Comparison of ENCODE assay signal across 24 mouse cellular contexts in genomic region chr9:23029421-23029820, GRCm38 (mm10).
DNase-seq lines count a peak whose midpoint lies in the region; ATAC-seq lines count a peak whose summit lies in the region.
"Had no signal": no experiment of that assay in that cellular context is flagged by ENCODE, and none has a peak within 500 bp of the region (broad histone marks: within the 10 kb centered on the region; RNA-seq: fewer than 3 reads in every experiment).

No protein-coding gene starts in this region.

- no peaks in the 10 kb centered on the region for H3K9me3 ChIP-seq in heart, embryonic 10.5 days
- no peaks in the 10 kb centered on the region for H3K9me3 ChIP-seq in kidney, embryonic 14.5 days (ENCODE audit: control insufficient read depth, low read length)
- no peaks in the 10 kb centered on the region for H3K9me3 ChIP-seq in kidney, embryonic 16.5 days (ENCODE audit: low read length)
- H3K9me3 ChIP-seq in midbrain, embryonic 11.5 days (ENCODE audit: control insufficient read depth, low read length), result no peaks in the 10 kb centered on the region
- no peaks in the 10 kb centered on the region for H3K9me3 ChIP-seq in midbrain, embryonic 10.5 days (replicated peaks)
- H3K9me3 ChIP-seq: embryonic facial prominence, embryonic 12.5 days; embryonic facial prominence, embryonic 15.5 days; forebrain, embryonic 12.5 days; forebrain, embryonic 15.5 days; G1E; hindbrain, embryonic 10.5 days; hindbrain, embryonic 13.5 days; intestine, embryonic 15.5 days had no signal

- no peak overlapping the region for H3K9ac ChIP-seq in kidney, embryonic 14.5 days (ENCODE audit: low read depth, low read length)
- no peak overlapping the region for H3K9ac ChIP-seq in kidney, embryonic 16.5 days (replicated peaks; ENCODE audit: low read length)
- no peak overlapping the region for H3K9ac ChIP-seq in midbrain, embryonic 11.5 days (ENCODE audit: low read length)
- H3K9ac ChIP-seq: embryonic facial prominence, embryonic 12.5 days; embryonic facial prominence, embryonic 15.5 days; forebrain, embryonic 12.5 days; forebrain, embryonic 15.5 days; hindbrain, embryonic 13.5 days; intestine, embryonic 15.5 days had no signal

- peak overlapping the region; percentile 53; the same call in 1 of the 2 replicates for H3K27ac ChIP-seq in heart, embryonic 10.5 days
- 0 out of 2 replicates have a peak overlapping the region, but pooled peaks have one; percentile 43 for H3K27ac ChIP-seq in kidney, embryonic 14.5 days (ENCODE audit: low read depth, low read length)
- no peak overlapping the region for H3K27ac ChIP-seq in kidney, embryonic 16.5 days (ENCODE audit: low read length)
- H3K27ac ChIP-seq in midbrain, embryonic 11.5 days (ENCODE audit: low read depth, low read length), result no peak overlapping the region
- no peak overlapping the region for H3K27ac ChIP-seq in midbrain, embryonic 10.5 days (replicated peaks)
- H3K27ac ChIP-seq: embryonic facial prominence, embryonic 12.5 days; embryonic facial prominence, embryonic 15.5 days; forebrain, embryonic 12.5 days; forebrain, embryonic 15.5 days; hindbrain, embryonic 10.5 days; hindbrain, embryonic 13.5 days; intestine, embryonic 15.5 days had no signal

- no peaks in the 10 kb centered on the region; the same call in 1 of the 2 replicates for H3K27me3 ChIP-seq in heart, embryonic 10.5 days (ENCODE audit: insufficient read depth, poor library complexity, severe bottlenecking)
- no peaks in the 10 kb centered on the region for H3K27me3 ChIP-seq in kidney, embryonic 14.5 days (ENCODE audit: control insufficient read depth, insufficient read depth, low read length)
- no peaks in the 10 kb centered on the region for H3K27me3 ChIP-seq in kidney, embryonic 16.5 days (ENCODE audit: insufficient read depth, low read length)
- H3K27me3 ChIP-seq in midbrain, embryonic 11.5 days (ENCODE audit: control insufficient read depth, insufficient read depth, low read length), result no peaks in the 10 kb centered on the region
- H3K27me3 ChIP-seq in midbrain, embryonic 10.5 days (ENCODE audit: low read depth, poor library complexity, severe bottlenecking), result peaks cover 42% of the 10 kb centered on the region
- H3K27me3 ChIP-seq: CH12.LX; embryonic facial prominence, embryonic 12.5 days; forebrain, embryonic 15.5 days; intestine, embryonic 15.5 days; Patski had no signal

- peaks cover 36% of the 10 kb centered on the region for H3K4me1 ChIP-seq in heart, embryonic 10.5 days
- H3K4me1 ChIP-seq in kidney, embryonic 14.5 days (ENCODE audit: control insufficient read depth, insufficient read depth, low read length), result peaks cover 33% of the 10 kb centered on the region
- H3K4me1 ChIP-seq in kidney, embryonic 16.5 days (ENCODE audit: insufficient read depth, low read length), result peaks cover 27% of the 10 kb centered on the region
- H3K4me1 ChIP-seq in midbrain, embryonic 11.5 days (ENCODE audit: control insufficient read depth, insufficient read depth, low read length), result peaks cover 5% of the 10 kb centered on the region; the same call in 1 of the 2 replicates
- peaks cover 13% of the 10 kb centered on the region for H3K4me1 ChIP-seq in midbrain, embryonic 10.5 days
- H3K4me1 ChIP-seq: embryonic facial prominence, embryonic 15.5 days; intestine, embryonic 15.5 days had no signal

- 71% methylated on average over 4 of the region's 4 CpGs for WGBS in heart, embryonic 10.5 days
- WGBS in kidney, embryonic 14.5 days, result 59% methylated on average over 4 of the region's 4 CpGs
- WGBS in kidney, embryonic 16.5 days, result 55% methylated on average over 4 of the region's 4 CpGs
- WGBS in midbrain, embryonic 11.5 days, result 88% methylated on average over 4 of the region's 4 CpGs
- 80% methylated on average over 4 of the region's 4 CpGs for WGBS in midbrain, embryonic 10.5 days

- no peaks in the 10 kb centered on the region for H3K36me3 ChIP-seq in heart, embryonic 10.5 days
- H3K36me3 ChIP-seq in kidney, embryonic 14.5 days (ENCODE audit: control insufficient read depth, insufficient read depth, low read length), result no peaks in the 10 kb centered on the region
- no peaks in the 10 kb centered on the region for H3K36me3 ChIP-seq in kidney, embryonic 16.5 days (ENCODE audit: insufficient read depth, low read length)
- H3K36me3 ChIP-seq in midbrain, embryonic 11.5 days (ENCODE audit: control insufficient read depth, insufficient read depth, low read length), result no peaks in the 10 kb centered on the region
- no peaks in the 10 kb centered on the region for H3K36me3 ChIP-seq in midbrain, embryonic 10.5 days
- H3K36me3 ChIP-seq: embryonic facial prominence, embryonic 12.5 days; embryonic facial prominence, embryonic 15.5 days; forebrain, embryonic 12.5 days; forebrain, embryonic 15.5 days; G1E; hindbrain, embryonic 10.5 days; hindbrain, embryonic 13.5 days; intestine, embryonic 15.5 days had no signal

- no peak overlapping the region for H3K4me3 ChIP-seq in heart, embryonic 10.5 days
- H3K4me3 ChIP-seq in kidney, embryonic 14.5 days (ENCODE audit: low read length), result no peak overlapping the region
- H3K4me3 ChIP-seq in kidney, embryonic 16.5 days (ENCODE audit: low read length), result no peak overlapping the region
- H3K4me3 ChIP-seq in midbrain, embryonic 11.5 days (ENCODE audit: low read depth, low read length), result no peak overlapping the region
- H3K4me3 ChIP-seq in midbrain, embryonic 10.5 days, result no peak overlapping the region
- H3K4me3 ChIP-seq: embryonic facial prominence, embryonic 12.5 days; embryonic facial prominence, embryonic 15.5 days; erythroblast, embryonic 14.5 days; forebrain, embryonic 12.5 days; forebrain, embryonic 15.5 days; hindbrain, embryonic 10.5 days; hindbrain, embryonic 13.5 days; intestine, embryonic 15.5 days had no signal

- no peak for DNase-seq in heart, embryonic 10.5 days (ENCODE audit: low spot score)
- DNase-seq in heart, postnatal 36 days, result no peak
- DNase-seq in midbrain, embryonic 11.5 days (ENCODE audit: low spot score, missing footprints), result peak; percentile 56
- DNase-seq in midbrain, embryonic 10.5 days (ENCODE audit: low spot score), result no peak
- DNase-seq: B cell, adult 2 months; cerebellum, adult 11 months; cerebellum, adult 2 months; cerebellum, adult 9-11 months; cerebellum, postnatal 25 days; gastrocnemius, postnatal 10 days had no signal

- intact Hi-C loops in heart, postnatal 36 days (cut with DNase I), result no loop called here

- no peak overlapping the region for H3K4me2 ChIP-seq in kidney, embryonic 14.5 days (replicated peaks; ENCODE audit: low read depth, low read length)
- no peak overlapping the region for H3K4me2 ChIP-seq in kidney, embryonic 16.5 days (replicated peaks; ENCODE audit: low read depth, low read length)
- H3K4me2 ChIP-seq in midbrain, embryonic 11.5 days, result no peak overlapping the region
- H3K4me2 ChIP-seq: embryonic facial prominence, embryonic 12.5 days; embryonic facial prominence, embryonic 15.5 days; forebrain, embryonic 12.5 days; forebrain, embryonic 15.5 days; hindbrain, embryonic 13.5 days; intestine, embryonic 15.5 days had no signal

- no peak for ATAC-seq in kidney, embryonic 14.5 days (ENCODE audit: low FRiP score, low TSS enrichment)
- ATAC-seq in kidney, embryonic 16.5 days (ENCODE audit: low FRiP score, low TSS enrichment), result no peak
- ATAC-seq in midbrain, embryonic 11.5 days (ENCODE audit: low FRiP score), result no peak
- ATAC-seq: forebrain, embryonic 15.5 days; hindbrain, embryonic 16.5 days; intestine, embryonic 15.5 days; Patski had no signal

Comparison
In these comparisons a context has a peak if more than half of its experiments do, and no peak if none do; other contexts are left out.
1. H3K27ac ChIP-seq: peak in heart, embryonic 10.5 days (single experiment) and kidney, embryonic 14.5 days (single experiment); none in kidney, embryonic 16.5 days (single experiment), midbrain, embryonic 11.5 days (single experiment) and midbrain, embryonic 10.5 days (single experiment).